Mouse (Mus musculus) E14TG2a.4 (cell line): ENCODE data around the gene Lats1.

Experiments
- CTCF ChIP-seq: conservative IDR thresholded peaks from 2 replicates; pipeline ENCODE4 v1.5.1; 2014; ENCODE audit warnings: low read length
- POU5F1 ChIP-seq: IDR thresholded peaks from 2 replicates; pipeline ENCODE4 v1.6.1; 2014; ENCODE audit warnings: low read length, borderline replicate concordance

- TF ChIP-seq CTCF (no peak), POU5F1 (no peak)
Observed at GRCm38 (mm10) chr10:7664889-7665288, 16.1 kb upstream of the Lats1 start.
